Mouse (Mus musculus) gastrocnemius, postnatal 36 days (tissue): ENCODE results near the gene CN725425. TPM values are rescaled to one million over a fixed set of nuclear protein-coding genes. Genes with fewer than 3 reads are reported as not detected.

Experiments
- DNase-seq, 2 experiments: peaks; one replicate each; pipeline ENCODE4 v3.0.0; 2022
- intact Hi-C: fragments of 180-260 bp; cut with DNase I; formaldehyde crosslinking; loops from one replicate; pipeline ENCODE4 v1.15.1; 2025
- long read RNA-seq, 2 experiments: library from polyadenylated mRNA; stranded (forward); transcript quantifications; one replicate each; pipeline ENCODE4 v2.0.0; 2021
- total RNA-seq, 2 experiments: library from RNA; stranded (reverse); gene quantifications; 2 replicates each; pipeline ENCODE4 v1.2.3; 2021

CN725425 gene
- total RNA-seq = not detected
- long read RNA-seq, experiment 1 = 0 reads
- long read RNA-seq, experiment 2 = 0 reads

DNA sequence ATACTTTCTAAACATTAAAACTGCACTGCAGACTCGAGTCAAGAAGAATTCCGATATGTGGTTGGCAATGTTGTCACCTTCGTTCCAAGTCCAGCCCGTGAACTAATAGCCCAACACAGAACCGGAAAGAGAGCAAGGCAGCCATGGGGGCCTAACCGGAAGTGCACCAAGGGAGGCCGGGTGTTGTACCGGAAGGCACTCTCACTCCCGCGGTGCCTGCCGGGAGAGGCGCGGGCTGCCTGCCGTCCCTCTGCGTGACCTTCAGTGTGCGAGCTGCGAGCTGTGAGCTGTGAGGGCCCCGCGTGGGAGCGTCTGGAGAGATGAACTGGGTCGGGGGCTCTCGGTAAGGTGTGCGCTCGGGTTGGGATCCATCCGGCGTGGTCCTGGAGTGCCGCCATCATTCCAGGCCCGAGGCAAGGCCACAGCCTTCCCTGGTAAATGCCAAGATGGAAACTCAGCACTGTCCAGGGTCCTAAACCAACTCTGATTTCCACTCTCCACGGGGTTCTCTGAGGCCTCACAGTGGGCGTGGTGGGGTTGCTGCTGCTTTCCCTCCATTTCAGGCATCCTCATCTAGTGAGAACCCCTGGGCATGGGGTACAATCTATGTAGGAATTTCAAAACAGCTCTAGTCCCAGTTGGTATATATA is at the start of gene CN725425:
TSS of gene CN725425 (plus strand) at position 239 of the 650 bp plus-strand sequence.
- no peak for DNase-seq
- intact Hi-C loops = loop anchor here (10.0 kb wide), 1 partner anchor 85 kb away; no protein-coding TSS in a partner anchor

DNA sequence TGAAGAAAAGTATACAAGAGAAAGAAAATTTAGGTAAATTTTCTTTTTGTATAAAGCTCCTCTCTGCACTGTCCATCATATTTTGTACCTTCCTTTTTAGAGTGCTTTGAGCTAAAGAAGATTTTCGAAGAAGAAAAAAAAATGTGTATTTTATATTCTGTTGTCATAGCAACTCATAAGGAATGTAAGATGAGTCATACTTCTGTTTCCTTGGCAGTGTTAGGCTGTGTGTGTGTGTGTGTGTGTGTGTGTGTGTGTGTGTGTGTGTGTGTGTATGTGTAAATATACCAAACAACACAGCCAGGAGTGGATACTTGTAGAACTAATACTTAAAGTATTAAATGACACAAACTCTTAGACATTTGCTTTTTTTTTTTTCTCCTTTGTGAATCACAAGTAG is 46.7 kb upstream of the CN725425 start:
- intact Hi-C loops = loop anchor here (5.0 kb wide), 1 partner anchor 100 kb away; no protein-coding TSS in a partner anchor
- DNase-seq = no peak

DNA sequence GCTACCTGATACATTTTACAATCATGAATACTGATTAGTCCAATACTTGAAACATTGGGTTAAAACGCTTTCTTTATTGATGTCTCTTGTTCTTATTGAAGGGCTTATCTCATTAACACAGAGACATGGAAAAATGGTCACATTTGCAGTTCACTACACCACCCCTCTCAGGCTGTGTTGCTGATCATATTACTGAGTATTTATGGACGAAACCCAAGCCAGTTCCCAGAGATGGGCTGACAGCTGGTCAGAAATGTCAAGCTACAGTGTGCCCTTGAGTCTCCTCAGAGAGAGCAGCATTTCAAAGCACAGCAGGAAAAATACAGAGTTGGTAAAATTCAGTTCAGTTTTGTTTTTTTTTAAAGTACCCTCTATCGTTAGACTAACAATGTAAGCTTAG is 46.0 kb upstream of the CN725425 start:
- no peak for DNase-seq
- intact Hi-C loops = loop anchor here (5.0 kb wide), 1 partner anchor 101 kb away; no protein-coding TSS in a partner anchor

DNA sequence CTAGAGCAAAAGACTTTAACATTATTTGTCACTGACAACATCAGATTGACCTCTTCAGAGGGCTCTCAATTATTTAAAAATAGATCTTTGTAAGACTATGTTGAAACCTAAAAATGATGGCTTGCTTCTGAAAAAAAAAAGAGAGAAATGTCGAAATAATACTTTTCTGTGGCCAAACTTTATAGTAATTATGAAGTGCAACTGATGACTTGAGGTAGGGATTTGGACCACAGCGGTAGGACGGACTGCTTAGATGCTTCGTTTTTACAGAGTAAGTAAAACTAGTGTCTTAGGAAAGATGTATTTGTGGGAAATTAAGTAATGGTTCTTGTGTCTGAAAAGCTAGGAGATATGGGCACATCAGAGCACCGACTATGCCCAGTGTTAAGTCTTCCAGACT is 38.1 kb upstream of the CN725425 start:
- no peak for DNase-seq
- intact Hi-C loops = no loop called here

DNA sequence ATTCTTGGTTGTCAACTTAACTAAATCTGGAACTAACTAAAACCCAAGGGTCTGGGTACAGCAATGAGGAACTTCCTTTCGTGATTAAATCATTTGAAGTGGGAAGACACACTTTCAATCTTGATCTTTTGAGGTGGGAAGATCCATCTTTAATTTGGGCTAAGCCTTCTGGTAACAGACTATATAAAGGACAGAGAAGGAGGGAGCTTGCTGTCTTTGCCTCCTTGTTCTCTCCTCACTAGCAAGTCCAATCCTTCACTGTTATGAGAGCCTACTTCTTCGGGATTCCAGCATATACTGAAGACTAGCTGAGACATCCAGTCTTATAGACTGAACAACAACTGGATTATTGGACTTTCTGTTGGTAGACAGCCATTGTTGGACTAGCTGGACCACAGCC is 35.8 kb upstream of the CN725425 start:
- DNase-seq = no peak
- intact Hi-C loops = no loop called here

DNA sequence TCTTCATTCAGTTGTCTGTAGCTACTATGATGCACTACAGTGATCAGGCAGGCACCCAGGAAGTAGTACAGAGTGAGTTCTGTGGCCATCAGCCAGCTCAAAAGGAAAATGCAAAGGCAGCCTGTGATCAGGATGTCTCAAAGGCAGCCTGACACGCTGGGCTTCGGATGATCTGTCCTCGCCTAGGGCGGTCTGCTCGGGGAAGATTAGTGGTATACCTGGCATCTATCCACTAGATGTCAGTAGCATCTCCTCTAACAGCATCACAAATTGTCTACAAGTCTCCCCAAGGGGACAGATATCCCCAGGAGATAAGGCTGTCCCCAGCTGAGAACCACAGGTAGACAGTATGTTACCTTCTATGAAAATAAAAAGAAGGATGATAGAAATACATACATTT is 34.3 kb upstream of the CN725425 start:
- intact Hi-C loops = no loop called here
- no peak for DNase-seq

DNA sequence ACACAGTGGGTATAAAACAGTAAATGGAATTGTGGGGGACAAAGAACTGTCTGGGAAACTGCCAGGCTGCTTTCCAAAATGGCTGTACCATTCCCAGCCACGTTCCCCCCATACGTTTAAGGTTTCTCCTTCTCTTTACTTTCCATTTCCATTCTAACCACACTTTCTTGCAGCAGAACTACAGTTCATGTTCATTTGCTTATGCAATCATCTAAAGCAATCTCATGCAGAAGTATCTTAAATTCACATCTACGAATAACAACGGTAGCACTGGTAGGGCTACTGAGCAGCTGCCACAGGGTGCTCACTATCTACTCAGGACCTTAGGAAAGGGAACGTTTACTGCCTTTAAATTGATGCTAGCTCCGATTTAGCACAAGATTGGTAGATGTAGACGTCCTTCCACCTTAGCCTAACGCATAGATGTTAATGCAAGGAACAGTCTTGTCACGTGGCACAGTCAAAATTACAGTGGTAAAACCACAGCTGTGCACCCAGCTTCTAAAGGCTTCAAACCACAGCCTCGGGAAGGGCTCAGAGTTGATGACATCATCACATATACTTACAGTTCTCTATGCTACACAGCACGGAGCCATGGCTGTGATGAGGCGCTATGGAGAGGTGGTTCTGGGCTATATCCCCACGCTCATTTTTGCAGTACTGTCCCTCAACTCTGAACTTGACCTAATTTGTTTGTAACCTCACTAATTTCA is 31.3 kb upstream of the CN725425 start:
- no peak for DNase-seq
- intact Hi-C loops = no loop called here

DNA sequence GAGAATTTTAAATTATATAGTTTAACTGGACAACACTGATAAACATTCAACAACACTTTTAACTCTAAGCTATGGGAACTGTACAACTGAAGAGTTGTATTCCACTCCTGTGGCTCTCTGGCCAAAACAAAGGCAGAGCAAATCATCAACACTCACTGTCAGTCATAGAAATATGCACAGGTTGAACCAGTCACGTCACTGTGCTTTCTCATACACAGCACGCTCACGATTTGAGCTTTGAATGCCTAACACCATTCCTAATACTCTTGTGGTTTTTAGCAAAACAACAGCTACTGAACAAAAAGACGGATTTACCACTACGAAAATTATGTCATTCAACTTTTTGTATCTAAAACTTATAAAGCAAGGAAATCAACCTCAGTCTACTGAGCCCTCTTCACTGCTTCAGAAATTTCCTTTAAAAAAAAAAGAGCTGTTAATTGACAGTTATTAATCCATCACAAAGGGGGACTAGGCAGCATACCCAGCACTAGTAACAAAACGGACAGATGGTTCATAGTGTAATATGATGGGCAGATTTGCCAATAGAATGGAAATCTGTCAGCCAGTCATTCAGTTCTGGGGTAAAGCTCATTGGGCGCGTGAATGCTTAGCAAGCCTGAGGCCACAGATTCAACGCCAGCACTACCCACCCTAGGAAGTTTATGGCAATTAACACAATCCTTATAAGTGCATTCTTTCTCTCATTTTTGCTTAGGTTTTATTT is 28.5 kb upstream of the CN725425 start:
- no peak for DNase-seq
- intact Hi-C loops = no loop called here

DNA sequence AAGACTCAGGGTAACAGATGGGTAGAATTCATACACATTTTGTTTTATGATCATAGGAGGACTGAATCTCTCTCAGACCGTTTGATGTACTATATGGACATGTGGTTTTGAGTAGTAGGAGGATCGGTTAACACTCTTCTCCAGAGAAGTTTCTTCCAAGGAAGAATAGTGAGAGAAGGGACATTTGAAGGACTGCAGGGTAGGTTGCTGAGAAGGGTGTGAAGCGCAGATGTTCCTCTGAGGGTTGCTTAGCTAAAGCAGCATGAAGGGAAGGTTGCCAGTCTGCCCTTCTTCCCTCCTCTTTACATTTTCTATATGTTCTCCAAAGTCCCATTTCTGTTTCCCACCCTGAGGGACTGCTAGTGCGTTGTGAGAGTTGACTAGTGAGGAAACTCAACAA is 28.0 kb upstream of the CN725425 start:
- no peak for DNase-seq
- intact Hi-C loops = no loop called here

DNA sequence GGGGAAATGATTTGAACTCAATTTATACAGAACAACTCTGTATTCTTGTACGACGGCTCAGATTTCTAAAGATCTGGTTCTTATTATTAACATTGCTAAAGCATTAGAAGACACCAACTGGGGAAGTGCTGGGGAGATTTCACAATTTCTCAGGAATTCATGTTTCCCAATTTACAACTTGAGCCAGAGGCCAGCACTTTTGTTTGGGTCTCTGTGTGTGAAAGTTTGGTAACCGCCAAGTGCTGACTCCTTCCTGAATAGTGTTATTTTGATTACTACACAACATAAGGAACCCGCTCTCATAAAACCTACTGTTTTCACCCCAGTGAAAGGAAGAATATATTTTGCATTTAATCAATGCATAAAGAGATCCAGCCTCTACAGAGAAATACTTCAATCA is 27.1 kb upstream of the CN725425 start:
- intact Hi-C loops = no loop called here
- DNase-seq = no peak

DNA sequence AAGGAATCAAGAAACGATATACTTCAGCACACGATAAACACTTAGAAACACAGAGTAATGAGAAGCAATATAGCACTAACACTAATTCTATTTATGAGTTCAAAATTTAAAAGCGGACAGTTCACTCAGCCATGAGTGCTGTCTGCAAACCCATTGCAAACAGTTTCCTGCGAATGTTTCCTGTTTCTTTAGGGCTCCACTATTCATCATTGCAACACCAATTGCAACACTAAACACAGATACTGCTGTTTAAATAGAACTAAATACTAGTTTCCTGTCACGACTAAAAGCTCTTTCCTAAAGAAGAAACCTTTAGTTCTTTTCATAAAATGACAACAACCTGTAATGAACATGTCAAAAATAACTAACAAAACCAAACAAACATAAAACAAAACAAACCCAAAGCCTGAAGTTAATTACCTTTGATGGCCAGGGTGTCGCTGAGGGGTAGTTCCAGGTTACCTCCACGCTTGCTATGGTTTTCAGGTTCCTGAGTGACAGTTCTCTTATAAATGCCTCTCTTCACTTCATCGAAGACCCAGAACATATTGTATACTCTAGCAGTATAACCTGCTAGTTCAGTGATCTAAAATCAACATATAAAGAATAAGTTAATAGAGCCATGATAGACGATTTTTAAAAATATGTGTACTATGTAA is 20.5 kb upstream of the CN725425 start:
- intact Hi-C loops = no loop called here
- no peak for DNase-seq

DNA sequence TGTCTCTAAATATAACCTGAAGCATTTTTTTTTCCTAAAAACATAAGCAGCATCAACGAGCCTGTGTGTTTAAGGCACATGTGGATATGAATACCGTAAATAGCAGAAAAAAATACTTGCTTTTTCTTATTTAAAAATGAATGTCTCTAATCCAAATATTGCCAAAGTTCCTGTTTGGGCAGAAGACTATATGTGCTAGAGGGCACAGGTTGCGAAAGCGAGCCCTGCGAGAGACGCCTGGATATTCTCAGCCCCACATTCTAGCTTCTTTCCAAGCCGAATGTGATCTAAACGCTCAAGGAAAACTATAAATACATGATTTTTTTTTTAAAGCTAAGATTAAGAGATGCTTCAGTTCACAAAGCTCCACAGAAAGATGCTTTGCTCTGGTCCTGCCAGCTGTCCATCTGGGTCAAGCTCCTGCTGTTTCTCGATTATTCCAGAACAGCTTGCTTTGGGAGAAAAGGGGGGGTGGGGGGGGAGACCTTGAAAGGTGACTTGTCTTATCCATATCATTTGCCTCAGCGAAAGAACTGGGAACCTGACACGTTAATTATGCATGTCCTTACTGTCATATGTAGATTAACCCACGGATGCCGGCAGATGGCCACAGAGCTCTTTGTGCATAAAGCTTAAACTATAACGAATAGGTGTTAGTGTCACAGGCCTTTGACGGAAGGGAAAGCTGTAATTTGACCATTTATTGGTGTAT is 19.2 kb upstream of the CN725425 start:
- intact Hi-C loops = no loop called here
- DNase-seq = no peak

DNA sequence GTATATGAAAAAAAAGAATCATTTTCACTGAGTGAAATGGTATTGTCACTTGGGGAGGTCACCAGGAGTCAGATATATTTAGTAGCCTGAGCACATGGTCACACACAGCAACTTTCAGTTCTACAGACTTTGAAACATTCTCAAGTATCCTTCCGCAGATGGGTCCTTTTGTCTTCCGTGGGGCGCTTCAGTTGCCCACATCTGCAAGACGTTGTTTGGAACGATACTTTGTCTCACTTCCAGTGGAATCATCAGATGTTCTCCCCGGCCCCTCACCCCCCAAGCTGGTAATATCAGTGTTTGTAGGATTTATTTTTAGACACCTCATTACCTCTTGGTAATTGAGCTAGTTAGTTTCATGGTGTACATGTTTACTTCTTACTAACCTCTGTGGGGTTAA is 12.9 kb upstream of the CN725425 start:
- DNase-seq = no peak

DNA sequence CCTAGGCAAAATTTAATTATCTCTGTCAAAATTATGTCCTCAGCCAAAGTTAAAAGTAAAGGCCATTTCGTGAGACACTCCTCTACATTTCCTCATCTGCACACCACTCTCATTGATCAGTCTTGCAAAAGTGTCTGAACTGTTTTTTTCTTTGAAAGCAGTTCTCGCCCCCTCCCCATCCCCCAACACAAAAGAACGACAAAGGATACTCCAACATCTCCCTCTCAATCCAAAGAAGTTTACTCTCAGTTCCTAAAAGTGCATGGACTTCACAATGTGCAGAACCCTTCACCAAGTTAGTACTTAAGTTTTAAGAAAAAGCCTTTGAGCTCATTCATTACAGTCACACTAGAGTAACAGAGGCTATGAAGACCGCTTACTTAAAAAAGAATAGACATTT is 9.3 kb upstream of the CN725425 start:
- intact Hi-C loops = loop anchor here (10.0 kb wide), 1 partner anchor 95 kb away; no protein-coding TSS in a partner anchor
- no peak for DNase-seq

More for the DNA sequence above, 12.9 kb upstream of the CN725425 start:
- intact Hi-C loops = no loop called here

DNA sequence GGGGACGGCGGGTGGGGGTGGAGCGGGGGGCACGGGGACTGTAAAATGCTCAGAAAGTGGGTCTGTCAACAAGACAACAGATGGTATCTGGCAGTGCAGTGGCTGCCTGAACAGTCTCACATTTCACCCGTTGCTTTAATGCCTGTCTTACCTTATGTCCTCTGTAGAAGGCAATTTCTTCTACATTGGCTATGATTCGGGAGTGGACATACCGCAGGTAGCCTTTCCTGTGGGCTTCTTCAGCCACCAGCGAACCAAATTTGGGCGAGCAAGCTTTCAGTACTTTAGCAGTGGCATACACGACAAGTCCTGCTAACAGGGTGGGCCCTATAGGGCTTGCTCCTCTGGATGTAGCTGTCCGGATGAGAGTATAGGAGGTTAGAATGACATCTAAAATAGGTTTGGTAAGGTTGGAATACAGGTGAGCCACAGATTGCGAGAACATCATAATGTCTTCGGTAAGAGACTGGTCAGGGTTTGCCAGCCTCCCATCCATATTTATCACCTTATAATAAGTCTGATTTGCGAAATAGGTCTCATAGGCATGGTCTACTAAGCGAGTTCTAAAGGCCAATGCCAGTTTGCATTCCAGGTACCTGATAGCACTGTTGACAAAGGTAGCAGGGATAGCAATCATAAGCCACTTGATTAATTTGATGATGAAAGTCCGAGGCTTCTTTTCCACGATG is 8.6 kb upstream of the CN725425 start:
- intact Hi-C loops = loop anchor here (10.0 kb wide), 1 partner anchor 94 kb away; no protein-coding TSS in a partner anchor
- DNase-seq = no peak

DNA sequence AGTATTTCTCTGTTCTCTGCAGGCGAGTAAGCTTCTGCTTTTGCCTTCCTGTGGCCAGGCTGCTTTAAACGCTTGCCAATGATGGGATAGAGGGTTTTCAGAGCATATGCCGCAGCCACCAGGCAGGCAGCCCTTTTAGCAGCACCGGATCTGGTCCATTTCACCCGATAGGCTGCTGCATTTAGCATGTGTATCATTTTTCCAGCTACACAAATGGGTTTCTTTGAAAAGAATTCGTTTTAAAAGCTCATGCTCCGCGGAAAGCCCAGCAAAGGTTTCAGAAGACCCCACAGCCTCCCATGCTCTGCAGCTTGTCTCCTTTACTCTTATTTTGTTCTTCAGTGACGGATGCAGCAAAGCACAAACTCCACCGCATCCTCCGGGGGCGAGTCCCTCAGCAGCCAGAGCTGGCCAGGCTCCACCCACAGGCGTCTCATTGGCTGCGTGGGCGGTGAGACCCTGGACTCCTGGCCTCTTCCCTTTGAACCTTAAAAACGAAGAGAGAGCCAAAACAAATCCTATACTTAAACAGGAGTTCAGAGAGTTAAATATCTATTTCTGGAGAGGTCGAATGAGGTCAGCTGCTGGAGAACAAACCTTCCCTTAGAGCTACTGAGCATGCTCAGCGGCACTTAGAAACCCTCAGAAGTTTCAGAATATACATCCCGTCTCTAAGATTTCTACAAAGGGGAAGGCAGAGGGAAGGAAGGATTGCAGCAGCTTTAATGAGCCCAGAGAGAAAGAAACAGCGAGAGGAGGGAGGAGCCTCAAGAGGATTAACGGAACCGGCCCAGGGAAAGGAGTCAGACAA is 7.7 kb upstream of the CN725425 start, which contains the start of gene Abcd2:
TSS of gene Abcd2 (minus strand) at position 388 of the 811 bp plus-strand sequence.
- DNase-seq = peak; percentile 62 to 66

DNA sequence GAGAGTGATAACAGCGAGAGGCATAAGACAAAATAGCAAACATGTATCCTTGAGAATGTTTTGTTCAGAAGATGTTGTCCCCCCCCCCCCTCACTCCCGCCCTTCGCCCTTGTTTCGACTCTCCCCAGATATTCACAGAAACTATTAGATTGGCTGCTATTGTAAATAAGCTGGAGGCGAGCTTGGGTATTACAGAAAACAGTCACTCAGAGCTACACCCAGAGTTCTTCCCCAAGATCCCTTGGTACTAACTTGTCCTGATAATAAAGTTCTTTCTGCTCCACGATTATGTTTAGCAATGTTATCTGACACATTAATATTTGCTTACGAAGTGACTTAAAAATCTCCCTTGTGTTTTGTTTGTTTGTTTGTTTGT is 7.1 kb upstream of the CN725425 start:
- intact Hi-C loops = loop anchor here (10.0 kb wide), 1 partner anchor 93 kb away; no protein-coding TSS in a partner anchor

More for the DNA sequence above, 7.7 kb upstream of the CN725425 start, which contains the start of gene Abcd2:
- intact Hi-C loops = loop anchor here (10.0 kb wide), 1 partner anchor 93 kb away; no protein-coding TSS in a partner anchor

DNA sequence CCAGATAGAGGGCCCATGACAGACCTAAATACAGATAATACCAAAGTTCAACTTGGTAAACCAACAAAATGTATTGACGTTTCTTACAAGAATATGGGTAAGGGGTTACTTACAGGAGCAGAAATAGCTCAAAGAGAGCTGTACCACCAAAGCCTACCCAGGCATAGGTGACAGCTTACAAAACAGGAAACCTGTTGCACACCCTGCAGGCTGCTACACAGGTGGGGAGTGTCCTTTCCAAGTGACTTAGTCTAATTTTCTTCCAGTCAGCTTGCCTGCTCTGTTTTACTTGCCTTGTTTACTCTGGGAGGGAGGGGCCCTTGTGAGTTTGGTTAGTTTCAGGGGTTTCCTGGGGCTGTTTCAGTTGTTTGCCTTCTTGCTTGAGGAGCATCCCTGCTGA is 1.5 kb downstream of the CN725425 start:
- DNase-seq = no peak
- intact Hi-C loops = no loop called here

More for the DNA sequence above, 7.1 kb upstream of the CN725425 start:
- no peak for DNase-seq
